Mouse (Mus musculus) MEL (cell line): ENCODE measurements around the gene C5ar2. TPM values are rescaled to one million over a fixed set of nuclear protein-coding genes. Genes with fewer than 3 reads are reported as not detected.

Source experiments
- DNase-seq: peaks from one replicate; pipeline ENCODE4 v3.0.0; 2011; ENCODE audit warnings: low read depth, low spot score
- H3K27ac ChIP-seq: 2 replicates; pipeline ENCODE4 v1.5.1; 2012; ENCODE audit warnings: low read depth, mild to moderate bottlenecking, control low read depth, low read length, moderate library complexity; ENCODE audit not compliant: control insufficient read depth
- H3K27me3 ChIP-seq, 2 experiments: fragments of 150-350 bp in 1 of 2; sonication (generic) in 1 of 2; 2 replicates each; pipeline ENCODE4 v1.6.1; 2012; ENCODE audit warnings: low read length in 2 of 2, mild to moderate bottlenecking in 2 of 2, improper control_type of control experiment in 1 of 2, moderate library complexity in 1 of 2; ENCODE audit not compliant: insufficient read depth in 2 of 2, control insufficient read depth in 1 of 2
- H3K36me3 ChIP-seq, 2 experiments: 2 replicates each; pipeline ENCODE4 v1.6.1; 2012 to 2014; ENCODE audit warnings: low read length in 2 of 2, improper control_type of control experiment in 1 of 2, inconsistent platforms in 1 of 2, mild to moderate bottlenecking in 1 of 2; ENCODE audit not compliant: insufficient read depth in 2 of 2, control insufficient read depth in 1 of 2
- H3K4me1 ChIP-seq, 2 experiments: fragments of 150-350 bp in 1 of 2; sonication (generic) in 1 of 2; 2 replicates each; pipeline ENCODE4 v1.6.1; 2012; ENCODE audit warnings: low read length in 2 of 2, improper control_type of control experiment in 1 of 2, mild to moderate bottlenecking in 1 of 2; ENCODE audit not compliant: insufficient read depth in 2 of 2, control insufficient read depth in 1 of 2
- H3K4me3 ChIP-seq, 2 experiments: fragments of 150-350 bp in 1 of 2; sonication (generic) in 1 of 2; 2 replicates each; pipeline ENCODE4 v1.5.1; 2012; ENCODE audit warnings: low read depth in 2 of 2, low read length in 2 of 2, mild to moderate bottlenecking in 2 of 2, moderate library complexity in 2 of 2, control low read depth in 1 of 2, improper control_type of control experiment in 1 of 2; ENCODE audit not compliant: control insufficient read depth in 1 of 2, insufficient read depth in 1 of 2
- H3K79me2 ChIP-seq: 2 replicates; pipeline ENCODE4 v1.6.1; 2012; ENCODE audit warnings: mild to moderate bottlenecking, low read length, moderate library complexity; ENCODE audit not compliant: control insufficient read depth, poor library complexity, insufficient read depth
- H3K9ac ChIP-seq: 2 replicates; pipeline ENCODE4 v1.6.1; 2012; ENCODE audit warnings: low read depth, mild to moderate bottlenecking, control low read depth, low read length, moderate library complexity; ENCODE audit not compliant: control insufficient read depth, poor library complexity, severe bottlenecking
- H3K9me3 ChIP-seq: fragments of 150-350 bp; sonication (generic); replicated peaks from 2 replicates; pipeline ENCODE4 v1.6.1; 2012; ENCODE audit warnings: mild to moderate bottlenecking, low read length, improper control_type of control experiment, moderate library complexity; ENCODE audit not compliant: insufficient read depth
- BHLHE40 ChIP-seq: IDR thresholded peaks from 2 replicates; pipeline ENCODE4 v1.6.1; 2012; ENCODE audit warnings: low read depth, mild to moderate bottlenecking, inconsistent platforms, low read length, improper control_type of control experiment, borderline replicate concordance
- CTCF ChIP-seq, 3 experiments: IDR thresholded peaks in 2 of 3; conservative IDR thresholded peaks in 1 of 3; 2 replicates each; pipeline ENCODE4 v1.5.1; 2011 to 2012; ENCODE audit warnings: low read length in 3 of 3, low read depth in 2 of 3, mild to moderate bottlenecking in 2 of 3, improper control_type of control experiment in 1 of 3, inconsistent platforms in 1 of 3, mixed read lengths in 1 of 3, moderate library complexity in 1 of 3; ENCODE audit not compliant: control insufficient read depth in 1 of 3, insufficient read depth in 1 of 3, poor library complexity in 1 of 3, severe bottlenecking in 1 of 3
- ELF1 ChIP-seq: IDR thresholded peaks from 2 replicates; pipeline ENCODE4 v1.6.1; 2014; ENCODE audit warnings: low read depth, mild to moderate bottlenecking, inconsistent platforms, low read length, improper control_type of control experiment, moderate library complexity
- GATA1 ChIP-seq: IDR thresholded peaks from 2 replicates; pipeline ENCODE4 v1.6.1; 2011; ENCODE audit warnings: low read depth, low read length, improper control_type of control experiment
- KAT2A ChIP-seq: conservative IDR thresholded peaks from 2 replicates; pipeline ENCODE4 v1.6.1; 2012; ENCODE audit warnings: low read depth, low read length, improper control_type of control experiment, inconsistent platforms
- MAX ChIP-seq: IDR thresholded peaks from 2 replicates; pipeline ENCODE4 v1.6.1; 2011; ENCODE audit warnings: low read length, improper control_type of control experiment
- MEF2A ChIP-seq: IDR thresholded peaks from 2 replicates; pipeline ENCODE4 v1.6.1; 2014; ENCODE audit warnings: low read depth, mild to moderate bottlenecking, inconsistent platforms, low read length, improper control_type of control experiment; ENCODE audit not compliant: poor library complexity, insufficient replicate concordance, severe bottlenecking; ENCODE audit errors: extremely low read depth
- MYC ChIP-seq: IDR thresholded peaks from 2 replicates; pipeline ENCODE4 v1.6.1; 2011; ENCODE audit warnings: low read depth, mild to moderate bottlenecking, low read length, improper control_type of control experiment, moderate library complexity
- POLR2AphosphoS2 ChIP-seq: IDR thresholded peaks from 2 replicates; pipeline ENCODE4 v1.6.1; 2011; ENCODE audit warnings: low read length, improper control_type of control experiment
- POLR2AphosphoS5 ChIP-seq: IDR thresholded peaks from 2 replicates; pipeline ENCODE4 v1.6.1; 2012; ENCODE audit warnings: low read depth, borderline replicate concordance, mild to moderate bottlenecking, inconsistent platforms, low read length, moderate library complexity, mixed read lengths
- RAD21 ChIP-seq: IDR thresholded peaks from 2 replicates; pipeline ENCODE4 v1.6.1; 2011; ENCODE audit warnings: mild to moderate bottlenecking, low read depth, low read length, improper control_type of control experiment
- RCOR1 ChIP-seq: IDR thresholded peaks from 2 replicates; pipeline ENCODE4 v1.6.1; 2012; ENCODE audit warnings: low read depth, mild to moderate bottlenecking, inconsistent platforms, low read length, improper control_type of control experiment
- SIN3A ChIP-seq: IDR thresholded peaks from 2 replicates; pipeline ENCODE4 v1.6.1; 2012; ENCODE audit warnings: low read length, improper control_type of control experiment, inconsistent platforms
- TBP ChIP-seq: IDR thresholded peaks from 2 replicates; pipeline ENCODE4 v1.8.0; 2011; ENCODE audit warnings: low read depth, low read length, improper control_type of control experiment
- USF2 ChIP-seq, 2 experiments: IDR thresholded peaks; 2 replicates each; pipeline ENCODE4 v1.6.1; 2011 to 2012; ENCODE audit warnings: improper control_type of control experiment in 2 of 2, low read length in 2 of 2, borderline replicate concordance in 1 of 2, inconsistent platforms in 1 of 2, low read depth in 1 of 2, mild to moderate bottlenecking in 1 of 2; ENCODE audit not compliant: insufficient read depth in 1 of 2
- ZKSCAN1 ChIP-seq: IDR thresholded peaks from 2 replicates; pipeline ENCODE4 v1.6.1; 2012; ENCODE audit warnings: low read depth, mild to moderate bottlenecking, inconsistent platforms, low read length, improper control_type of control experiment, moderate library complexity
- ZMIZ1 ChIP-seq: IDR thresholded peaks from 2 replicates; pipeline ENCODE4 v1.6.1; 2012; ENCODE audit warnings: low read depth, mild to moderate bottlenecking, inconsistent platforms, low read length, improper control_type of control experiment, moderate library complexity
- polyA plus RNA-seq, 2 experiments: library from polyadenylated mRNA; stranded (reverse) in 1 of 2; unstranded in 1 of 2; fragments of >175 nt in 1 of 2; fragments of >200 nt in 1 of 2; gene quantifications; 2 replicates each; pipeline versions ENCODE4 v1.2.1 to v1.2.4; 2012; ENCODE audit warnings: low replicate concordance in 2 of 2, low read depth in 1 of 2; ENCODE audit not compliant: insufficient read length in 2 of 2, insufficient read depth in 1 of 2, missing spikeins in 1 of 2
- total RNA-seq: library from RNA; depleted of rRNA; stranded (reverse); fragments of 300-350 nt; gene quantifications from 2 replicates; pipeline ENCODE4 v1.2.3, GENCODE M21; 2012

The C5ar2 gene
- total and polyA plus RNA-seq, 3 experiments = 0.49 to 1.7 TPM; not detected in 1

DNA sequence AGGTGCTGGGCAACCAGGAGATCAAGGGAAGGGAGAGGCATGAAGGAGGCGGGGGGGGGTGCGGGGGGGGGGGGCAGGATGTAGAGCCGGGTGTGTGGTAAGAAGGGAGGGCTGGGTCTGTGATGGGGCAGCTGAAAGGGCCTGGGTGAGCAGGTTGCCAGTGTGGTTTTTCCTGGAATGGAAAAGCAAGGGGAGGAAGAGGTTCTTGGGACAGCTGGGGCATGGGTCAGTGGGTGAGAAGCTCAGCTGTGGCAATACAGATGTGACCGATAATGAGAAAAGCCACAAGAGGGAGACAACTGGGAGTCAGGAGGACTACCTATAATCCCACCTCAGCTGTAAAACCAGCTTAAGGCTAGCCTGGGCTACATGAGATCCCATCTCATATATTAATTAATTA, 2.0 kb upstream of the C5ar2 start:
- H3K27me3 ChIP-seq = peaks cover 0 to 3% of the 10 kb centered on the region in 2 experiments; a peak in 3 of 4 replicates
- H3K9me3 ChIP-seq = no peaks in the 10 kb centered on the region
- H3K4me3 ChIP-seq = no peak overlapping the region
- no peak overlapping the region for H3K9ac ChIP-seq
- TF ChIP-seq TBP (no peak), POLR2AphosphoS5 (no peak), BHLHE40 (no peak), KAT2A (no peak), CTCF (IDR thresholded peaks at IDR 0.05 in 2 of 3, conservative IDR thresholded peaks at IDR 0.05 in 1 of 3; ENCODE audit: control insufficient read depth in 1 of 3, insufficient read depth in 1 of 3, low read depth in 2 of 3, low read length in 3 of 3, poor library complexity in 1 of 3, severe bottlenecking in 1 of 3) (no peak), MYC (no peak), POLR2AphosphoS2 (no peak), RCOR1 (no peak), ELF1 (no peak), ZMIZ1 (no peak), SIN3A (no peak), MAX (no peak), GATA1 (no peak), RAD21 (no peak), USF2 (IDR thresholded peaks at IDR 0.05; ENCODE audit: borderline replicate concordance in 1 of 2, insufficient read depth in 1 of 2, low read depth in 1 of 2, low read length in 2 of 2) (no peak), ZKSCAN1 (no peak), MEF2A (no peak)
- no peaks in the 10 kb centered on the region for H3K79me2 ChIP-seq
- no peak overlapping the region for H3K27ac ChIP-seq
- no peak for DNase-seq
- peaks cover 0 to 10% of the 10 kb centered on the region in 2 experiments; a peak in 3 of 4 replicates for H3K4me1 ChIP-seq
- peaks cover 0 to 5% of the 10 kb centered on the region in 2 experiments; a peak in 2 of 4 replicates for H3K36me3 ChIP-seq

DNA sequence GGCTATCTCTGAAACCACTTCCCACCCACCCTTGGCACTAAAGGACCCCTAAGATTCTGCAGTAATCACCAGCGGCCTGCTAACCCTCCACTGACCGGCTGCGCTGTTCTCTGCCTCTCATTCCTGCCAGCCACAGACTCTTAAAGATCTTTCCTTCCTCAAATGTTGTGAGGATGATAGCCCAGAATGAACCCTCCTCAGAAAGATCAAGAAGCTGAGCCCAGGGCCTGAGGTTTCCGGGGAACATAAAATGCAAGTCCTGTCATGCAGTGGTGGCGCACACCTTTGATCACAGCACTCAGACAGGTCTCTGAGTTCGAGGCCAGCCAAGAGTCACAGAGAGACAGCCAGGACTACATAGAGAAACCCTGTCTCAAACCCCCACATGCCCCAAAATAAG, 1.8 kb downstream of the C5ar2 start:
- peak overlapping the region; percentile 10 to 49 for H3K4me3 ChIP-seq
- peak; percentile 54 for DNase-seq
- H3K9me3 ChIP-seq = no peaks in the 10 kb centered on the region
- H3K9ac ChIP-seq = peak overlapping the region; percentile 38
- peaks cover 3 to 21% of the 10 kb centered on the region in 2 experiments; a peak in 3 of 4 replicates for H3K4me1 ChIP-seq
- H3K27ac ChIP-seq = peak overlapping the region; percentile 62
- 0 out of 4 replicates have a peak, but pooled peaks cover 0 to 1% of the 10 kb centered on the region in 2 experiments for H3K27me3 ChIP-seq
- no peaks in the 10 kb centered on the region for H3K79me2 ChIP-seq
- H3K36me3 ChIP-seq = peaks cover 0 to 17% of the 10 kb centered on the region in 2 experiments; a peak in 2 of 4 replicates
- TF ChIP-seq SIN3A (no peak), TBP (peak; percentile 86)
